Mouse (Mus musculus): ENCODE measurements around the gene Pola1. TPM values are rescaled to one million over a fixed set of nuclear protein-coding genes. Genes with fewer than 3 reads are reported as not detected.

The Pola1 gene
- polyA plus RNA-seq, 1 experiment = 0.61 TPM

DNA sequence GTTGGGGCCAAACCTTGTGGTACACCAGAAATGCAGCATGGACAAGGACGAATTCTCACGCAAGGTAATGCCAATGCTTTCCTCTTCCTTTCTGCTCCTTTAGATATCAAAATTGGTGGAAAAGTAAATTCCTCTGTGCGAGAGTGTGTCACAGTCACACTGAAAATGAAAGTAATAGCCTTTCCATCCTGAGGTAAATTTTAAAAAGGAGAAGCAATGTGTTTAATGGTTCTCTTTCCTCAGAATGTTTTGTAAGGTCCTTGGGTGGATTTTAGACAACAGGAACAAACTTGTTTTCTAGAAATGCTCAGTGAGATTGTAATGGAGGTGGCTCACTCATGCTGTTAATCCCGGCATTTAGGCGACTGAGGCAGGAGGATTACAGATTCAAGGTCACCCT is 23.2 kb upstream of the Pola1 start:
- no peaks in the 10 kb centered on the region for H3K4me1 ChIP-seq (ENCODE audit: control insufficient read depth, insufficient read depth, insufficient read length)
- 61% methylated on average over 5 of the region's 5 CpGs for WGBS
- no peaks in the 10 kb centered on the region for H3K27me3 ChIP-seq (ENCODE audit: control insufficient read depth, insufficient read depth, low read length)
- TF ChIP-seq POLR2A (IDR thresholded peaks at IDR 0.05; ENCODE audit: low read depth, low read length) (no peak), CTCF (IDR thresholded peaks at IDR 0.05; ENCODE audit: extremely low read depth, insufficient read depth, insufficient read length, insufficient replicate concordance) (no peak)
- no peak for DNase-seq (ENCODE audit: low read depth in 1 of 2, low spot score in 2 of 2)
- H3K27ac ChIP-seq (ENCODE audit: insufficient read depth, low read length) = no peak overlapping the region
- no peaks in the 10 kb centered on the region for H3K36me3 ChIP-seq (ENCODE audit: control insufficient read depth, insufficient read depth, low read length)
- peak overlapping the region; percentile 5; the same call in 1 of the 2 replicates for H3K4me3 ChIP-seq (ENCODE audit: extremely low read depth, insufficient read depth, insufficient read length)

DNA sequence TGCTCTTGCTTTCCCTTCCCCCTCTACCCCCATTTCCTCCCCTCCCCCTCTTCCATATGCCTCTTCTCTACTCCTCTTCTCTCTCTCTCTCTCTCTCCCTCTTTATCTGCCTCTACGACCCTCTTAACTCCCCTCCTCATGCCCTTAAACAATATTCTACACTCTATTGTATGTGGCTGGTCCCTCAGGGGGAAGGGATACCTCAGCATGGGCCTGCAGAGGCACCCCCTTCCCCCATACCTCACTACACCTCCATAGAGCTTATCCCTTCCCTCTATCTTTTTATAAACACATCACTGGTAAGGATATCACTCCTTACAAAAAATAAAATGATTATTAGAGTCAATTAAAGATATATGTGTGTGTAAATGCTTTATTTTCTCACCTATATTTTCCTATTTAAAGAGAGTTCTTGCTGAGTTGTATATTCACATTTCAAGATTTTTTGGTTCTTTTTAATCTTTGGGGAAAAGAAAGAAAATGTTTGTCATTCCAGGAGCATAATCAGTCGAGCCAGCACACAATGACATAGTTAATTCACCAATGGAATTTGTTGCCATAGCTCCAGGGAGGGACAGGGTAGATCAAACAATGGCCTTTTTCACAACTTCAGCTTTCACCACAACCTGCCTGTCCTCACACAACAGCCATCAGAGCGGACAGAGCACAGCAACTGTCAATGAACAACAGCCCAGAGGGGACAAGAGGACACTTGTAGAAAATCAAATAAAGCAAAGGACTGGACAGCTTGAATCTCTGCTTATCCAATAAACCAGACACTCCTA is 22.5 kb upstream of the Pola1 start, which contains the start of gene Pcyt1b:
Gene Pcyt1b, plus strand, starts transcription at position 646 of the 785 bp plus-strand sequence.
- 61% methylated on average over 3 of the region's 3 CpGs for WGBS
- H3K27ac ChIP-seq (ENCODE audit: insufficient read depth, low read length) = no peak within 1 kb of the TSS
- H3K27me3 ChIP-seq (ENCODE audit: control insufficient read depth, insufficient read depth, low read length) = no peaks in the 10 kb centered on the region
- peak within 1 kb of the TSS; percentile 5; the same call in 1 of the 2 replicates for H3K4me3 ChIP-seq (ENCODE audit: extremely low read depth, insufficient read depth, insufficient read length)
- DNase-seq (ENCODE audit: low read depth in 1 of 2, low spot score in 2 of 2) = no peak
- no peaks in the 10 kb centered on the region for H3K4me1 ChIP-seq (ENCODE audit: control insufficient read depth, insufficient read depth, insufficient read length)
- TF ChIP-seq CTCF (IDR thresholded peaks at IDR 0.05; ENCODE audit: extremely low read depth, insufficient read depth, insufficient read length, insufficient replicate concordance) = no peak
- no peak for TF ChIP-seq POLR2A (IDR thresholded peaks at IDR 0.05; ENCODE audit: low read depth, low read length)
- H3K36me3 ChIP-seq (ENCODE audit: control insufficient read depth, insufficient read depth, low read length) = no peaks in the 10 kb centered on the region

DNA sequence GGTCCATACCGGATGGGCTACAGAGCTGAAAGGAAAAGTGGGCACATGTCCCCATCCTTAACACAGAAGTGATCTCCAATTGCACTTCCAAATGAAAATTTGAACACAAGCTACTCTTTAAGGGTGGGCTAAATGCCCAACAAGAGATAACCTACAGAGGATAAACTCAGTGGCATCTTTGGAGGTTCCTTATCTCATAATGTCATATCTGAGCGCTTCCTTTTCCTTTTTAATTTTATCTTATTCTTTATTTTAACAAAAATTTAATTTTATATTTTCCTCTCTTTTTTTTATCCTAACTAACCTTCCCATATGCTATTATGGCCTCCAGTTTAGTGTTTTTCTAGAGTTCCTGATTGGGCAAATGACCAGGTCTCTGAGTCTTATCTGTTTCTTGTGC is 18.8 kb upstream of the Pola1 start:
- H3K27me3 ChIP-seq (ENCODE audit: control insufficient read depth, insufficient read depth, low read length) = no peaks in the 10 kb centered on the region
- no peaks in the 10 kb centered on the region for H3K36me3 ChIP-seq (ENCODE audit: control insufficient read depth, insufficient read depth, low read length)
- H3K27ac ChIP-seq (ENCODE audit: insufficient read depth, low read length) = no peak overlapping the region
- no peaks in the 10 kb centered on the region for H3K4me1 ChIP-seq (ENCODE audit: control insufficient read depth, insufficient read depth, insufficient read length)
- no peak for DNase-seq (ENCODE audit: low read depth in 1 of 2, low spot score in 2 of 2)
- WGBS = 86% methylated on average over 2 of the region's 2 CpGs
- TF ChIP-seq CTCF (IDR thresholded peaks at IDR 0.05; ENCODE audit: extremely low read depth, insufficient read depth, insufficient read length, insufficient replicate concordance) (no peak), POLR2A (IDR thresholded peaks at IDR 0.05; ENCODE audit: low read depth, low read length) (no peak)
- H3K4me3 ChIP-seq (ENCODE audit: extremely low read depth, insufficient read depth, insufficient read length) = no peak overlapping the region

DNA sequence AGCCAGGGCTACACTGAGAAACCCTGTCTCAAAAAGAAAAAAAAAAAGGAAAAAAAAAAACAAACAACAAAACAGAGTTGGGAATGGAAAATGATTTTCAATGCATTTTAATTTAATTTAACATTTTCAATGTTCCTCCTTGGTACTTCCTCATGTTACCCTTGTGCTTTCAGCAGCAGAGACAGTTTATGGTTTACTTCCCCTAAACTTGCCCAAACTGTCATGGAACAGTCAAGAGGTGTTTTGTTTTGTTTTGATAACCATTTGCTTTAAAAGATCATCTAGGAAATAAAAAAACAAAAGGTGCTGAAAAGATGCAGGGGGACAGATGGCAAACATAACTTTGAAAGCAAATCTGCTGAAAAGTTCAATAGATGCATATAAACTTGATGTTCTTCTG is 12.1 kb upstream of the Pola1 start:
- no peaks in the 10 kb centered on the region for H3K27me3 ChIP-seq (ENCODE audit: control insufficient read depth, insufficient read depth, low read length)
- H3K4me1 ChIP-seq (ENCODE audit: control insufficient read depth, insufficient read depth, insufficient read length) = no peaks in the 10 kb centered on the region
- no peak overlapping the region for H3K4me3 ChIP-seq (ENCODE audit: extremely low read depth, insufficient read depth, insufficient read length)
- DNase-seq (ENCODE audit: low read depth in 1 of 2, low spot score in 2 of 2) = no peak
- H3K36me3 ChIP-seq (ENCODE audit: control insufficient read depth, insufficient read depth, low read length) = no peaks in the 10 kb centered on the region
- no peak overlapping the region for H3K27ac ChIP-seq (ENCODE audit: insufficient read depth, low read length)
- TF ChIP-seq CTCF (IDR thresholded peaks at IDR 0.05; ENCODE audit: extremely low read depth, insufficient read depth, insufficient read length, insufficient replicate concordance) (no peak), POLR2A (IDR thresholded peaks at IDR 0.05; ENCODE audit: low read depth, low read length) (no peak)

DNA sequence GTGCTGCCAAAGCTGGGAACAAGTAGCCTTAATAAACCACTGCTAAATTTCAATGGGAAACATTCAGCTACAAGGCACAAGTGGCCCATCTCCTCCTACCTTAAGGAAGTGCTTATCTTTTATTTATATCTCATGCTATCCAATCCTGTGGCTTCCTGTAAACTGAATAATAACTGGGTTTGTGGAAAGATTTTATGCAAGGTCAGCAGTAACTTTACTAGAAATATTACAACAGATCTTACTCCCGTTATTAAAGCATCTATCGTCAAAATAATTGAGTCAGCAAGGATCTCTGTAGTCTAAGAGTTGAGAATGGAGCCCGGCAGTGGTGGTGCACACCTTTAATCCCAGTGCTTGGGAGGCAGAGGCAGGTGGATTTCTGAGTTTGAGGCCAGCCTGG is 11.6 kb upstream of the Pola1 start:
- TF ChIP-seq POLR2A (IDR thresholded peaks at IDR 0.05; ENCODE audit: low read depth, low read length) (no peak), CTCF (IDR thresholded peaks at IDR 0.05; ENCODE audit: extremely low read depth, insufficient read depth, insufficient read length, insufficient replicate concordance) (no peak)

DNA sequence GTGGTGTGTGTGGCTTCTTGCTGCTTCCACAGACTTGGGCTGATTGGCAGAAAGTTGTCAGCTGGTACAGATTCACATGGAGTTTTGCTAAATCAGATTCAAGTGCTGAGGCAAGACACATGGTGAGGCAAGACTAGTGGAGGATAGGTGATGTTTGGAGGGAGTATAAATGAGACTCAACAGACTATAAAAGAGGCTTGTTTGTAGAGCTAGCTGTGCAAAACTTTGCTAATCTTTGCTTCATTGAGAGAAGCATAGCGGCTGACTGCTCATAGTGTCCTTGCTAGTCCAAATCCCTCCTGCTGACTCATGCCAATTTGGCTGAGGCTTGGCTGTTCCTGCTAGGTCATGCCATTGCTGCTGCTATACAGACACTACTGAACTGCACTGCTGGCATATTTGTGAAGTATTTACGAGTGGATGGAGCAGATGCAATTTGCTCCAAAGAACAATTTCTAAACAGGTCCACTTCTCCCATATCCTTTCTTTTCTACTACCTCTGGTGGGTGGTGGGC is 3.0 kb upstream of the Pola1 start:
- H3K4me1 ChIP-seq (ENCODE audit: control insufficient read depth, insufficient read depth, insufficient read length) = 0 out of 2 replicates have a peak, but pooled peaks cover 2% of the 10 kb centered on the region
- DNase-seq (ENCODE audit: low read depth in 1 of 2, low spot score in 2 of 2) = no peak
- H3K36me3 ChIP-seq (ENCODE audit: control insufficient read depth, insufficient read depth, low read length) = no peaks in the 10 kb centered on the region
- WGBS = 86% methylated on average over 2 of the region's 2 CpGs
- H3K4me3 ChIP-seq (ENCODE audit: extremely low read depth, insufficient read depth, insufficient read length) = no peak overlapping the region
- TF ChIP-seq CTCF (IDR thresholded peaks at IDR 0.05; ENCODE audit: extremely low read depth, insufficient read depth, insufficient read length, insufficient replicate concordance) = no peak
- TF ChIP-seq POLR2A (IDR thresholded peaks at IDR 0.05; ENCODE audit: low read depth, low read length) = no peak
- no peaks in the 10 kb centered on the region for H3K27me3 ChIP-seq (ENCODE audit: control insufficient read depth, insufficient read depth, low read length)
- no peak overlapping the region for H3K27ac ChIP-seq (ENCODE audit: insufficient read depth, low read length)

More for the DNA sequence above, 11.6 kb upstream of the Pola1 start:
- 87% methylated on average over 3 of the region's 3 CpGs for WGBS
- H3K27me3 ChIP-seq (ENCODE audit: control insufficient read depth, insufficient read depth, low read length) = no peaks in the 10 kb centered on the region
- H3K4me3 ChIP-seq (ENCODE audit: extremely low read depth, insufficient read depth, insufficient read length) = no peak overlapping the region
- H3K27ac ChIP-seq (ENCODE audit: insufficient read depth, low read length) = no peak overlapping the region
- H3K36me3 ChIP-seq (ENCODE audit: control insufficient read depth, insufficient read depth, low read length) = no peaks in the 10 kb centered on the region
- no peak for DNase-seq (ENCODE audit: low read depth in 1 of 2, low spot score in 2 of 2)
- H3K4me1 ChIP-seq (ENCODE audit: control insufficient read depth, insufficient read depth, insufficient read length) = no peaks in the 10 kb centered on the region

DNA sequence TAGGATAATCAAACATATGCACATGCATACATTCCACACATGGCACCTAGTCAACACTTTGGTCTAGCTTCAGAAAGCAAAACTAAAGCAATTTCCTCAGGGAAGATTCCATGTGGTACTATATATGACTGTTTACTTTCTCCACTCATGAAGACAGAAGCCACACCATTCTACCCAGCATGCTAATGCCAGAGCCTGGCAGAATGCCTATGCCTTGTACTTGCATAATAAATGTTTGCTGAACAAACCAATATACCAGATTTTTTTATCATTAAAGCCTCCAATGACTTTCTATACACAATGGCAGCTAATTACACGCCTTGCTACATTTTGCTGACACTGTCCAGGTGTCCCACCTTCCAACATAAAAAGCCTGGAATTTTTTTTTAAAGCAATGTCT is 1.7 kb downstream of the Pola1 start:
- Histone ChIP-seq H3K4me3 (ENCODE audit: extremely low read depth, insufficient read depth, insufficient read length) (no peak overlapping the region), H3K27me3 (ENCODE audit: control insufficient read depth, insufficient read depth, low read length) (no peaks in the 10 kb centered on the region), H3K36me3 (ENCODE audit: control insufficient read depth, insufficient read depth, low read length) (no peaks in the 10 kb centered on the region), H3K27ac (ENCODE audit: insufficient read depth, low read length) (no peak overlapping the region), H3K4me1 (ENCODE audit: control insufficient read depth, insufficient read depth, insufficient read length) (0 out of 2 replicates have a peak, but pooled peaks cover 2% of the 10 kb centered on the region)
- no peak for DNase-seq (ENCODE audit: low read depth in 1 of 2, low spot score in 2 of 2)
- 80% methylated on average over 1 of the region's 1 CpGs for WGBS
- TF ChIP-seq POLR2A (IDR thresholded peaks at IDR 0.05; ENCODE audit: low read depth, low read length) (no peak), CTCF (IDR thresholded peaks at IDR 0.05; ENCODE audit: extremely low read depth, insufficient read depth, insufficient read length, insufficient replicate concordance) (no peak)
